Mouse (Mus musculus) CD4-positive naive resting alpha-beta T cell, adult 76 days (primary cell): ENCODE measurements around the gene Ghdc. TPM values are rescaled to one million over a fixed set of nuclear protein-coding genes. Genes with fewer than 3 reads are reported as not detected.

Experiments used
- total RNA-seq: library from RNA; stranded (reverse); gene quantifications from one replicate; pipeline ENCODE4 v1.2.4, GENCODE M21; 2023

Ghdc gene
- total RNA-seq = 5.4 TPM

DNA sequence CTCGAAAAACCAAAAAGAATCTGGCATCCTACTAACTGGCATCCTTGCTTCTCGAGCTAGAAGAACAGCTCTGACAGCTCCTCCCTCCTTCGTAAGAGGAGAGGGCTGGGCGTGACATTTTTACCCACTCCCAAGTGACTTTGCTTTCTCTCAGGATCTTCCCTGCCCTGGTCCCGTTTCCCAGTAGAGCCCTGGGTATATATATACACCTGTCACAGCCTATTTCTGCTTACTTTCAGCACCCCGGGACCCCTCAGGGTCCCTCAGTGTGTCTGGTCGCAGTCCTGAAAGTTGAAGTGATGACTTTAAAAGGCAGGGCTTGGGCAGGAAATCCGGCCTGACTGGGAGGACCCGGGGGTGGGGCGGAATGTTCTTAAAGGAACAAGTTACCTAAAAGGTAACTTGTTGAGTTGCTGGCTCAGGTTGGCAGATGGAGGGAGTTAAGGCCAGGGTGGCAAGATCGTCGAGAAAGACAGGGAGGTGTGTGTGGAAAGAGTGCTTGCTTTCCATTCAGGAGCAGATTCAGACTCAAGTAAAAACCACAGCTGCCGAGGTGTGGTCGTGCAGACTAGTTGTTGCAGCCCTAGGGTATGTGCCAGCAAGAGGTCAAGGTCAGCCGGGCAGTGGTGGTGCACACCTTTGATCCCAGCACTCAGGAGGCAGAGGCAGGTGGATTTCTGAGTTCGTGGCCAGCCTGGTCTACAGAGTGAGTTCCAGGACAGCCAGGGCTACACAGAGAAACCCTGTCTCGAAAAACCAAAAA lies at the start of gene Ghdc:
Gene Ghdc, minus strand, starts transcription at position 312 of the 763 bp plus-strand sequence.

GRCm38 (mm10) chr11:100762831-100763230 lies 7.9 kb downstream of the Ghdc start, which contains the start of gene Hcrt:
Gene Hcrt, minus strand, starts transcription at chr11:100762931.

GRCm38 (mm10) chr11:100759611-100760233 lies 11.0 kb downstream of the Ghdc start, which contains the start of gene Kcnh4:
Gene Kcnh4, minus strand, starts transcription at chr11:100759942.

DNA sequence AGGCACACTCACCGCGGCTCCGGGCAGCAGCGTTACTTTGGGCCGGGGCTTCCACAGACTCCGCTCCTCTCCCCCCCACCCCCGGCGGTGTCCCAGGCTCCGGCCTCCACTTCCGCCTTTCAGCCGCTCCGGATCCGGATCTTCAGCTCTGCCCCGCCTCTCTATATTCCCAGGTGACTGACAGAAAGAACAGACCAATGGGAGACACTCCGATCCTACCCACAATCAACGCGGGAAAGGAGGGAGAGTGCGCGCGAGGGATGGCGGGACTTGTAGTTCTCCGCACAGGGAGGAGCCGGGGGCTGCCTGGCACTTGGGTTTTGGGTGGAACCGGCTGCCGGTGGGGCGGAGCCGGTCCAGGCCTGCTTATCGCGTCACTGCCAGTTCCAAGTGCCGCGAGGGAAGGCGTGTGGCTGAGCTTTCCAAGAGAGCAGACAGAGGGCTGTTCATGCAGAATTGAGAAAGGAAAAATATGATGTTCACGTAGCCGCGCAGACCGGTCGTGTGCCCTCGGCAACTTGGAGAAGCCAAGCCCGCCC lies 32.6 kb downstream of the Ghdc start, which contains the start of gene Rab5c:
Gene Rab5c, minus strand, starts transcription at position 150 of the 539 bp plus-strand sequence.

Other genes with a start within 250 kb of the Ghdc start
- 145 TPM for gene Acly, start 243.0 kb downstream of the Ghdc start, total RNA-seq
- not detected for gene Ttc25, start 225.3 kb downstream of the Ghdc start, total RNA-seq
- 98.3 TPM for gene Cnp, start 196.1 kb downstream of the Ghdc start, total RNA-seq
- gene Nkiras2, start 151.7 kb downstream of the Ghdc start, total RNA-seq = 17.2 TPM
- 344 TPM for gene Dnajc7, start 150.8 kb downstream of the Ghdc start, total RNA-seq
- not detected for gene Zfp385c, start 78.5 kb downstream of the Ghdc start, total RNA-seq
- gene Dhx58, start 66.7 kb downstream of the Ghdc start, total RNA-seq = 13.7 TPM
- 36.4 TPM for gene Kat2a, start 58.5 kb downstream of the Ghdc start, total RNA-seq
- gene Hspb9, start 57.1 kb downstream of the Ghdc start, total RNA-seq = not detected
- 113 TPM for gene Rab5c, start 32.7 kb downstream of the Ghdc start, total RNA-seq
- 1.2 TPM for gene Kcnh4, start 11.0 kb downstream of the Ghdc start, total RNA-seq
- gene Hcrt, start 8.0 kb downstream of the Ghdc start, total RNA-seq = not detected
- 172 TPM for gene Stat5b, start 79.8 kb upstream of the Ghdc start, total RNA-seq
- 194 TPM for gene Stat5a, start 88.4 kb upstream of the Ghdc start, total RNA-seq
- 380 TPM for gene Stat3, start 168.6 kb upstream of the Ghdc start, total RNA-seq
- gene Cavin1, start 199.9 kb upstream of the Ghdc start, total RNA-seq = 0.15 TPM
- gene Atp6v0a1, start 238.5 kb upstream of the Ghdc start, total RNA-seq = 7.9 TPM